Mouse (Mus musculus): ENCODE measurements around the gene Tac4.

DNA sequence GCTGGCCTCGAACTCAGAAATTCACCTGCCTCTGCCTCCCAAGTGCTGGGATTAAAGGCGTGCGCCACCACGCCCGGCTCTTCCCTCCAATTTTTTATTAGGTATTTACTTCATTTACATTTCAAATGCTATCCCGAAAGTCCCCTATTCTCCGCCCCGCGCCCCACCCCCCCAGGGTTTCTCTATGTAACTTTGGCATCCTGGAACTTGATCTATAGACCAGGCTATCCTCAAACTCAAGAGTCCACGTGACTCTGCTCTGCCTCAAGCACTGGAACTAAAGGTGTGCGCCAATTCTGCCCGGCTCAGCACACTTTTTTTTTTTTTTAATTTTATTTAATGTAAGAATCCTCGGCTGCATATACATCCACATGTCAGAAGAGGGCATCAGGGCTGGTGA, 34.4 kb downstream of the Tac4 start:
- TF ChIP-seq CTCF (IDR thresholded peaks at IDR 0.05; ENCODE audit: extremely low read depth, insufficient read depth, insufficient read length, insufficient replicate concordance) (no peak), POLR2A (IDR thresholded peaks at IDR 0.05; ENCODE audit: low read depth, low read length) (no peak)
